Mouse (Mus musculus) neural tube, embryonic 15.5 days (tissue): Measurements from ENCODE around the gene Slc32a1. TPM values are rescaled to one million over a fixed set of nuclear protein-coding genes. Genes with fewer than 3 reads are reported as not detected.
A peak's percentile ranks its signal among the peaks of the same experiment; 100 is the strongest.

Experiments
- ATAC-seq: fragments of 200-750 bp; cut with Nextera tagmentation; 2 replicates; pipeline ENCODE4 v1.8.0; 2017; ENCODE audit warnings: mild to moderate bottlenecking, moderate TSS enrichment, moderate library complexity; ENCODE audit not compliant: low FRiP score
- H3K27ac ChIP-seq: fragments of 300-500 bp; sonication (generic); replicated peaks from 2 replicates; pipeline ENCODE4 v1.5.1; 2015; ENCODE audit warnings: mild to moderate bottlenecking, inconsistent platforms
- H3K27me3 ChIP-seq: fragments of 300-500 bp; sonication (generic); replicated peaks from 2 replicates; pipeline ENCODE4 v1.6.1; 2015; ENCODE audit warnings: inconsistent platforms
- H3K36me3 ChIP-seq: fragments of 300-500 bp; sonication (generic); 2 replicates; pipeline ENCODE4 v1.6.1; 2015; ENCODE audit warnings: inconsistent platforms
- H3K4me1 ChIP-seq: fragments of 300-500 bp; sonication (generic); 2 replicates; pipeline ENCODE4 v1.6.1; 2015; ENCODE audit warnings: inconsistent platforms
- H3K4me2 ChIP-seq: fragments of 300-500 bp; sonication (generic); 2 replicates; pipeline ENCODE4 v1.6.1; 2015; ENCODE audit warnings: inconsistent platforms, mild to moderate bottlenecking, moderate library complexity
- H3K4me3 ChIP-seq: fragments of 300-500 bp; sonication (generic); replicated peaks from 2 replicates; pipeline ENCODE4 v1.5.1; 2015; ENCODE audit warnings: mild to moderate bottlenecking, inconsistent platforms
- H3K9ac ChIP-seq: fragments of 300-500 bp; sonication (generic); replicated peaks from 2 replicates; pipeline ENCODE4 v1.6.1; 2015; ENCODE audit warnings: mild to moderate bottlenecking, inconsistent platforms
- H3K9me3 ChIP-seq: fragments of 300-500 bp; sonication (generic); replicated peaks from 2 replicates; pipeline ENCODE4 v1.6.1; 2016; ENCODE audit warnings: inconsistent platforms
- whole genome bisulfite sequencing: fragments of 180-500 bp; shearing (Covaris S2); methylation state at CpG from one replicate; pipeline ENCODE4 v1.1.7; 2015; ENCODE audit warnings: mixed read lengths; 5-methylcytosine and 5-hydroxymethylcytosine counted together
- polyA plus RNA-seq: library from polyadenylated mRNA; unstranded; fragments of >200 nt; fragmentation: Nextera tagmentation; extraction: Ambion mirVana; gene quantifications from 2 replicates; pipeline ENCODE4 v1.2.1, GENCODE M21; 2015

Slc32a1 gene
- 9.7 and 11.1 TPM in 2 replicates for polyA plus RNA-seq

DNA sequence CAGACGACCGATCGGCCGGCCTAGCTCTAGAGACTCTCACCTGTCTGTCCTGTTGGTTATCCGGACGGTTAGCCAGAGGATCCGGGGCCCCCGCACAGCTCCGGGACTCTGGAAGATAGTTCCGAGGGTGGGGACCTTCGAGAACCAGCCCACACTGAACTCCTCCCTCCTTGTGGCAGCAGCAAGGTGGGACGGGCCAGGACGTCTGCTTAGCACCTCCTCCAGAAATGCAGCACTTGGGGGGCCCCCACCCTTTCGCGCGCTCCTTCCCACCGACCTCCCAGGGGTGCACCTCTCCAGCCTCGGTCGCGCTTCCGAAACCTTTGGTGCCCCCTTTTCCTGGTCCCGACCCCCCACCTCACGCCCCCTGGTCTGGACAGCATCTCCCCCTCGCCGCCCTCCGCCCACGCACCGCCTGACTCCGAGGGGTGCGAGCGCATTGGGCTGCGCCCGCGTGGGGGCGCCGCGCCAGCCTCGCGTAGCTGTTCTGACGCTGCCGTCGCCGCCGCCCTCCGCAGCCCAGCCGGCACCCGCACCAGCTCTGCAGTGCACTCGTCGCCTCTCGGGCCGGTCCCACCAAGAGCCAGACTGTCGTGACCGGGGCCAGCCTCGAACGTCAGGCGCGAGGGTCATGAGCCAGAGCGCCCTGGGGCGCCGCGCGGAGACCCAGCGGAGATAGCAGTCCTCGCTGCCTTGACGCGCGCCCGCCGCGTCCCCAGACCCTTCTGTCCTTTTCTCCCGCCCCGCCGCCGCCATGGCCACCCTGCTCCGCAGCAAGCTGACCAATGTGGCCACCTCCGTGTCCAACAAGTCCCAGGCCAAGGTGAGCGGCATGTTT, at the start of gene Slc32a1:
Gene Slc32a1, plus strand, starts transcription at position 280 of the 838 bp plus-strand sequence.
- H3K27me3 ChIP-seq: peaks cover 84% of the 10 kb centered on the region
- H3K9me3 ChIP-seq: no peaks in the 10 kb centered on the region
- H3K4me2 ChIP-seq: peak within 1 kb of the TSS; percentile 55
- under 1% methylated on average over 72 of the region's 77 CpGs for WGBS
- peaks cover 37% of the 10 kb centered on the region for H3K4me1 ChIP-seq
- H3K36me3 ChIP-seq: no peaks in the 10 kb centered on the region
- H3K4me3 ChIP-seq: peak within 1 kb of the TSS; percentile 50
- peak; percentile 72 for ATAC-seq
- peak within 1 kb of the TSS; percentile 88 for H3K27ac ChIP-seq
- peak within 1 kb of the TSS; percentile 60 for H3K9ac ChIP-seq

DNA sequence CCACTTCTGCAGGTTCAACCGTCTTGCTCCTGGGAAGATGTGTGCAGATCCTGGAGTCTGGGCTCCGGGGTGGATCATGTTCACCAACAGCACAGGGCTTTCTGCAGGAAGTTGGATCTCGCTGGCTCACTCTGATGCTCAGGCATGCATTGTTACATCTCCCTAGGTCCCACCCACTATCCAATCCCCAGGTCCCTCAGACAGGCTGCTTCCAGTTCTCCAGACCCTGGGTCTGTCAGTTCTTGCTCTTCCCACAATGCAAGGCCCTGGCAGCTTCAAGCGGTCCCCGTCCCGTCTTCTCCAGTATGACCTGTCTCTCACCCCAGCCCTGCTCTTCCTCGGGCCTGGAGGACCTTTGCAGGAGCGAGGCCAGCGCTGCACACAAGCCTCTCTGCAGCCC, 49.8 kb upstream of the Slc32a1 start:
- 27% methylated on average over 9 of the region's 9 CpGs for WGBS
- Histone ChIP-seq H3K9ac (peak overlapping the region; percentile 17; the same call in 1 of the 2 replicates), H3K9me3 (no peaks in the 10 kb centered on the region), H3K27me3 (peaks cover 16% of the 10 kb centered on the region), H3K36me3 (no peaks in the 10 kb centered on the region), H3K27ac (peak overlapping the region; percentile 74), H3K4me1 (peaks cover 21% of the 10 kb centered on the region), H3K4me3 (no peak overlapping the region), H3K4me2 (no peak overlapping the region)
- no peak for ATAC-seq

DNA sequence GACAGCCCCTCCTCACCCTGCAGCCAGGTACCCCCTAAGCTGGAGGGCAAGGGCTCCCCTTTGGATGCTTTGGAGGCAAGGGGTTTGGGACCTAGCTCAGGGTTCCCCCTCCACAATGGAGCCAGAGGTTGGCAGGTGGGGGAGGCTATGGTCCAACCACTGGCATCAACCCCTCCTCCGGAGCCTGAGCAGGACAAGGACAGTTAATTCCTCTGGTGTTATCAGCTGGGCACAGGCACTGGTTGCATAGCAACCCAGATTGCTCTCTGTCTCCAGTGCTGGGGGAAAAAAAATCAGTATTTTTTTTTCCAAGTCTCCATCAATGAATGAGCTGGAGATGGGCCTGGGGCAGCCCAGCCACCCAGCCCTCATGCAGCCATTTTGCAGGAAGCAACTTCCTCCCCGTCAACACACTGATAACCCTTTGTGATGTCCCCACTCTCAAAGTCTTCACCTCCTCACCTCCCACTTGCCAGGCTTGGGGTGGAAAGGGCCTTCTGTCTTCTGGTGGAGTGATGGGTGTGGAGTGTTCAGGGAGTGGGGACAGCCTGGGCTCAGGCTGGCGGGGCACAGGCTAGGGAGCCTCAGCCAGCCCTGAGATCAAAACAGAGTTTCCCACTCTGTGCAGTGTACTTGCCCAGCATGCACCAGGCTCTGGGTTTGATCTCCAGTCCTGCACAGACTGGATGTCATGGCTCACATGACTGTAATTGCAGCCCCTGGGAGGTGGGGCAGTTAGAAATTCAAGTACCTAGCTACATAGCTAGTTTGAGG, 49.0 kb upstream of the Slc32a1 start:
- Histone ChIP-seq H3K4me1 (peaks cover 14% of the 10 kb centered on the region), H3K36me3 (no peaks in the 10 kb centered on the region), H3K9ac (no peak overlapping the region; the same call in 1 of the 2 replicates), H3K4me2 (no peak overlapping the region), H3K9me3 (no peaks in the 10 kb centered on the region), H3K4me3 (no peak overlapping the region), H3K27ac (peak overlapping the region; percentile 74), H3K27me3 (peaks cover 18% of the 10 kb centered on the region)
- 49% methylated on average over 3 of the region's 3 CpGs for WGBS
- ATAC-seq: peak; percentile 78

- Histone ChIP-seq H3K4me1 (peaks cover 29% of the 10 kb centered on the region), H3K4me2 (peak overlapping the region; percentile 29), H3K4me3 (no peak overlapping the region), H3K27ac (0 out of 2 replicates have a peak overlapping the region, but pooled peaks have one; percentile 20), H3K9me3 (no peaks in the 10 kb centered on the region), H3K36me3 (no peaks in the 10 kb centered on the region), H3K9ac (no peak overlapping the region), H3K27me3 (peaks cover 11% of the 10 kb centered on the region)
- WGBS: 9% methylated on average over 13 of the region's 13 CpGs
- peak; percentile 39; the same call in 1 of the 2 replicates for ATAC-seq
Measured at GRCm38 (mm10) chr2:158570421-158571081, 40.0 kb upstream of the Slc32a1 start.

DNA sequence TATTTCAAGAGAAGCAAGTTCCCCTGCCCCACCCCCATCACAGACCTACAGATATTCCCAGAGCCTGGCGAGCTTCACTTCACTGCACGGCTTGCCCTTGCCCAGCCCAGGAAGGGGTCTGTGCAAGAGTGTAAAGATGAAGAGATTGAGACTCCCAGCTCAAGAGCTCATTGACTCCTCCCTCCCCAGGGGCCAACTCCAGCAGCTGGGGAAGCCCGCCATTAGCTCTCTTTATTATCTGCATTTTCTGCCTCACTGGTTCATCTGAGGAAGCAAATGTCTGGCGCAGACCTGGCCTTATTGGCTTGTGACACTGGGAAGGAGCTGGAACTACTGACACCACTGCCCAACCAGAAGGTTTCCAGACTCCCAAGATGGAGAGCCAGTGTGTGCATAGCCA, 30.6 kb upstream of the Slc32a1 start:
- Histone ChIP-seq H3K27ac (no peak overlapping the region), H3K36me3 (no peaks in the 10 kb centered on the region), H3K27me3 (peaks cover 3% of the 10 kb centered on the region; the same call in 1 of the 2 replicates), H3K9me3 (no peaks in the 10 kb centered on the region), H3K4me2 (no peak overlapping the region), H3K9ac (no peak overlapping the region), H3K4me1 (peaks cover 12% of the 10 kb centered on the region), H3K4me3 (no peak overlapping the region)
- no peak for ATAC-seq
- 32% methylated on average over 4 of the region's 4 CpGs for WGBS

DNA sequence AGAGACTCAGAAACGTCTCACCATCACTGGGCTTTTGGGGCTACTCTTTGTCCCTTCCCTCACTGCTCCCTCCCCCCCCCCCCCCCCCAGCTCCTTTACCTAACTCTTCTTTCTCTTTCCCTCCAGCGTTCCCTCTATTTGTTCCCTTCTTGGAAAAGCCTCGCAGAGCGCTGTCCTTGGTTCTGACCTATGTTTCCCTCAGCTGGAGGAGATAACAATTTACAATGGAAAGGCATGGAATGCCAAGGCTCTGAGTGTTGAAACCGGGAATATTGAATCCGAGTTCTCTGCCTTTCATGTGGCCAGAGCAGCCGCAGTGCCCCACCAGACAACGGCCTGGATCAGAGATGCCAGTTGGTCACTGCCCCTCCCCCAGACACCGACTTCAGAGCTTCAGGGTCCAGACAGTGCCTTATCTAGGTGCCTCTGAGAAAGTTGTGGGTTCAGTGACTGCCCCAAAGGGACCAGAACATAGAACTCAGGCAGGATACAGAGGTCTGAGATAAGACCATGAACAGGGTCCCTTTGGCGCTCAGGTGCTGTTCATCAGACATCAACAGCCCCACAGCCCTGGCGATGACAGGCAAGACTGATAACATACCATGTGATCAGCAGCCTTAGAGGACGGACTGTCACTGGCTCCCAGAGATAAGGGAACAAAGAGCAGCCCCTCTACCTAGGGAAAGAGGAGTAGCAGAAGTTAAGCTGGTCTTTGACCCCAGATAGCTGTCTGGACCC, 25.8 kb upstream of the Slc32a1 start:
- no peak overlapping the region for H3K27ac ChIP-seq
- H3K9ac ChIP-seq: no peak overlapping the region
- H3K4me2 ChIP-seq: no peak overlapping the region
- peaks cover 11% of the 10 kb centered on the region for H3K27me3 ChIP-seq
- no peaks in the 10 kb centered on the region for H3K36me3 ChIP-seq
- no peak overlapping the region for H3K4me3 ChIP-seq
- WGBS: 12% methylated on average over 12 of the region's 12 CpGs
- no peaks in the 10 kb centered on the region for H3K9me3 ChIP-seq
- no peak for ATAC-seq
- H3K4me1 ChIP-seq: peaks cover 29% of the 10 kb centered on the region

- Histone ChIP-seq H3K27ac (peak overlapping the region; percentile 72), H3K9ac (no peak overlapping the region), H3K9me3 (no peaks in the 10 kb centered on the region), H3K4me3 (no peak overlapping the region), H3K4me1 (peaks cover 32% of the 10 kb centered on the region), H3K4me2 (no peak overlapping the region), H3K36me3 (no peaks in the 10 kb centered on the region), H3K27me3 (peaks cover 11% of the 10 kb centered on the region)
- WGBS: 14% methylated on average over 8 of the region's 8 CpGs
- ATAC-seq: peak; percentile 38; the same call in 1 of the 2 replicates
Measured at GRCm38 (mm10) chr2:158588524-158589271, 21.9 kb upstream of the Slc32a1 start.

DNA sequence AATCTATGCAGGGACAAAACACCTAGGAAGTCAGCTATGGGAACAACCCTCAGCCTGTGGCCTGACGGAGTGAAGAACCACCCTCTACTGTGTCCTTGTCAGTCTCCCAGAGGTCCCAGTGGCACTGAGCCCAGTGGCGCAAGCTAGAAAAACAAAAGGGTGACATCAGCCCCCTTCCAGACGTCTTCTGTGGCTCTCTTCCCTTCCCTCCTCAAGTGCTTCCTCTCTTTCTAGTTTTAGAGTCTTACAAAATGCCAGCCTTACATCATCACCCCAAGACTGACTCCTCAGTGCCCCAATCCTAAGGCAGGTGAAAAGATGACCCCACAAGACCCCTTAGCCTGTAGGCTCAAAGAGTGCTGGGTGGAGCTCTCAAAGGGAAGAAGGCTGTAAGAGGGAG, 20.1 kb upstream of the Slc32a1 start:
- ATAC-seq: no peak
- Histone ChIP-seq H3K4me2 (no peak overlapping the region), H3K27ac (no peak overlapping the region), H3K4me1 (peaks cover 37% of the 10 kb centered on the region), H3K36me3 (no peaks in the 10 kb centered on the region), H3K27me3 (0 out of 2 replicates have a peak, but pooled peaks cover 4% of the 10 kb centered on the region), H3K4me3 (no peak overlapping the region), H3K9ac (no peak overlapping the region), H3K9me3 (no peaks in the 10 kb centered on the region)
- 57% methylated on average over 3 of the region's 3 CpGs for WGBS

DNA sequence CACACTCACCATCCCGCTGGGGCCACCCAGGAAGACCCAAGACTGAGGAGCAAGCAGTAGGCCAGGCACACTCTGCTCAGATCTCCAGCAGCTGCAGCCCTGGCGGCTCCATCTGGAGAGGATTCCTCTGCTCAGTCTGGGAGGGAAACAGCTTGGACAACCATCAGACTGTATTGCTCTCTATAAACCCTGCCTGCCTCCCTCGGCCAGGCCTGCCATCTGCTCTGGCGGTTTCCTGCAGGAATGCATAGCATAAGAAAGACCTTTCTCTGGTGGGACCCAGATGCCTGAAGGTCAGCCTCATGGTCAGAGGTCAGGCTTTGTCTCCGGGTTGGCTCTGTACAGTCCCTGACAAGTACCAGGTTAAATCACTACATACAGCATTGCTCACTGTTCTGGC, 19.3 kb upstream of the Slc32a1 start:
- H3K36me3 ChIP-seq: no peaks in the 10 kb centered on the region
- 29% methylated on average over 5 of the region's 5 CpGs for WGBS
- H3K4me3 ChIP-seq: no peak overlapping the region
- ATAC-seq: no peak
- no peak overlapping the region for H3K4me2 ChIP-seq
- no peak overlapping the region; the same call in 1 of the 2 replicates for H3K27ac ChIP-seq
- H3K9ac ChIP-seq: no peak overlapping the region
- peaks cover 44% of the 10 kb centered on the region for H3K4me1 ChIP-seq
- 0 out of 2 replicates have a peak, but pooled peaks cover 2% of the 10 kb centered on the region for H3K27me3 ChIP-seq
- H3K9me3 ChIP-seq: no peaks in the 10 kb centered on the region

- peaks cover 40% of the 10 kb centered on the region for H3K4me1 ChIP-seq
- ATAC-seq: no peak
Measured at GRCm38 (mm10) chr2:158593371-158593770, 17.2 kb upstream of the Slc32a1 start.

More at GRCm38 (mm10) chr2:158593371-158593770, 17.2 kb upstream of the Slc32a1 start:
- no peaks in the 10 kb centered on the region for H3K36me3 ChIP-seq
- H3K27ac ChIP-seq: no peak overlapping the region
- no peak overlapping the region for H3K4me3 ChIP-seq
- H3K4me2 ChIP-seq: no peak overlapping the region
- WGBS: 65% methylated on average over 4 of the region's 4 CpGs
- no peaks in the 10 kb centered on the region for H3K9me3 ChIP-seq
- H3K9ac ChIP-seq: no peak overlapping the region
- H3K27me3 ChIP-seq: 0 out of 2 replicates have a peak, but pooled peaks cover under 1% of the 10 kb centered on the region
